Mouse (Mus musculus): Measurements from ENCODE around the gene Vps37b.

Vps37b gene

GRCm38 (mm10) chr5:124049249-124050045, 17.4 kb upstream of the Vps37b start:
- in situ Hi-C loops (cut with MboI; ENCODE audit: unreplicated experiment in 2 of 2), result no loop called here

- in situ Hi-C loops (cut with MboI; ENCODE audit: unreplicated experiment in 2 of 2), result no loop called here
Observed at GRCm38 (mm10) chr5:124046741-124047401, 14.8 kb upstream of the Vps37b start.

DNA sequence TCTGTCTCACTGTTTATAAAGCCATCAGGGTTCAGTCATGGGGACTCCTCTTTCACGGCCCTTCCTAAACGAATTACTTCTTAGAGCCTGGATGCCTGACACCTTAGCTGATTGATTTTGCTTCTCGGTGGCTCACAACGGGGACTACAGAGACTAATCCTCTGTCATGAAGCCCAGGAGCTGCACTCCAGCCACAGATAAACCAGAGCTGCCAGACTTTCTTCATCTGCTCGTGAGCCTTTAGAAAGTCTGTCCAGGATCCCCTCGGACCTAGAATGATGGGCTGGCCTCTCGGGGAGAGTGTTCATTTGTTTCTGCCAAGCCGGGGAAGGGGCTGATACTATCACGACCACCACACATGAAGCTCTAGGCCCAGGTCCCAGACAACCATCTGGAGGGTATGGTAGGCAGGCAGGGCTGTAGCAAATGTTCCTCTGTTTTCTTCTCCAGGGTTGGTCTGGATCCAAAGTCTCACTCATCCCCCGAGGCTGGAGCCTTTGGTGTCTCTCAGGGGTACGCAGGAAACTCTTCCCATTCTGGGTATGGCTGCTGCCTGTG, 13.5 kb upstream of the Vps37b start:
- in situ Hi-C loops (cut with MboI; ENCODE audit: unreplicated experiment in 2 of 2), result no loop called here

GRCm38 (mm10) chr5:124043999-124044398, 11.9 kb upstream of the Vps37b start:
- in situ Hi-C loops (cut with MboI; ENCODE audit: unreplicated experiment in 2 of 2), result no loop called here

- in situ Hi-C loops (cut with MboI; ENCODE audit: unreplicated experiment in 2 of 2), result no loop called here
Observed at GRCm38 (mm10) chr5:124043212-124043978, 11.3 kb upstream of the Vps37b start.

DNA sequence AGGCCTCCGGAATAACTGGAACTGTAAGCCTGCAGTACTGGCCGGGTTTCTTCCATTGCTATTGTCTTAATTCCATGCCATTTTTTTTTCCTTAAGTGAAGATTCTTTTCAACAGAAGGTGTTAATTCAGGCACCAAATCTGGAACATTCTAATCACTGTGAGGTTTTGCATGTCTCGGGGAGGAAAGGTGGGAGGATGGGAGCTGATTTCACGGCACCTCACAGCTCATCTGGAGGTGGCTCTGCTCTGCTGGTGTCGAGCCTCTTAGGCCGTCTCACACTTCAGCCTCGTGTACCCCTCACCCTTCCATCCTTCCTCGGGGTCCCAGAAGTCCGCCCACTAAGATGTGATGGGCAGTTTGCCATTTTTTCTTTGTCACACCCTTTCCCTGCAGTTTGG, 9.0 kb upstream of the Vps37b start:
- in situ Hi-C loops (cut with MboI; ENCODE audit: unreplicated experiment in 2 of 2), result no loop called here

- in situ Hi-C loops (cut with MboI; ENCODE audit: unreplicated experiment in 2 of 2), result no loop called here
Observed at GRCm38 (mm10) chr5:124039602-124040001, 7.5 kb upstream of the Vps37b start.

DNA sequence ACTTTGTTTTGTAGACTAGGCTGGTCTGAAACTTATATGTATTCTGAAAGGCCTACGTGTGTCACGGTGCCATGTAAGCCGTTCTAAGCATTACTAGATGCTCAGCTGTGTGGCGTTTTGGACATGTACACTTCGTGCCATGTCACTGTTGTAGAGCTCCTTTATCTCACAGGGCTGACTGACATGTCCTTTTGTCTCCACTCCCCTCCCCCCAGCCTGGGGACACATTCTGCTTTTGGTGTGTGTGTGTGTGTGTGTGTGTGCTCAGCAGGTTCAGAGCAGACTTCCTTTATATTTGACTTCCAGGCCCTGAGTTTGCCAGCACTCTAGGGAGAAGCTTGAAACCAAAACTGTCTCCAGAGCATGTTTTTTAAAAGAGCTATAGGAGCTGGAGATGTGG, 4.8 kb upstream of the Vps37b start:
- in situ Hi-C loops (cut with MboI; ENCODE audit: unreplicated experiment in 2 of 2), result no loop called here

DNA sequence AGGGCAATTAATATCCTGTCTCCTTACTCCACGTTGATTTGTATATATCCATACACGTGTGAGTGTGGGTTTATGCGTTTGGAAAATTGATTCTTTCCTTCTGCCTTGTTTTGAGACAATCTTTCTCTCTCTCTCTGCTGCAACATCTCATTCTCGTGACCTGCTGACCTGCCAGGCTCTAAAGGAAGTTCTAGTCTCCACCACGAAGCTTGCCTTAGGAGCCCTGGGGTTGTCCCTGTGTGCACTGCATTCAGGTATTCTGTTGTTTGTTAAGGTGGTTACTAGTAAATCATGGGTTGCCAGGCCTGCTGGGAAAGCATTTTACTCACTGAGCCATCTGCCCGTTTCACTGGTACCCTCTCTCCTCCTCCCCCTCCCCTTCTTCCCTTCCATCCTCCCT, 4.3 kb upstream of the Vps37b start:
- in situ Hi-C loops (cut with MboI; ENCODE audit: unreplicated experiment in 2 of 2), result no loop called here

- in situ Hi-C loops (cut with MboI; ENCODE audit: unreplicated experiment in 2 of 2), result no loop called here
Observed at GRCm38 (mm10) chr5:124035806-124036205, 3.7 kb upstream of the Vps37b start.

DNA sequence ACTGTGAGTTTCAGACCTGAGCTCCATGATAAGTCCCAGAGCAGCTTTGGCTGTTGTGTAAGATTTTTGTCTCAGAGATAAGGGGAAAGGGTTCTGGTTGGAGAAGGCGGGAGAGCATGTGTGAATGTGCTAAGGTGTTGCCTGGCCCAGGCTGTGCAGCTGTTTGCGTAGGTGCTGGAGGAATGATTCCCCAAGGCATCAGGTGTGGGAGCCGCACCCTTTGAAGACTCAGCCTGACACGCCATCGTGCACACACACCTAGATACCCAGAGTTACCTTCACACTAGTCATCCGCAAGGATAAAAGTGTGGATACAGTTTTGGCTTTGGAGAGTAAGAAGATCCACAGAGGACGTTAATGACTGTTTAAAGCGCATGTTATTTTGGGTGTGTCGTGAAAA, 3.3 kb upstream of the Vps37b start:
- in situ Hi-C loops (cut with MboI; ENCODE audit: unreplicated experiment in 2 of 2), result no loop called here

DNA sequence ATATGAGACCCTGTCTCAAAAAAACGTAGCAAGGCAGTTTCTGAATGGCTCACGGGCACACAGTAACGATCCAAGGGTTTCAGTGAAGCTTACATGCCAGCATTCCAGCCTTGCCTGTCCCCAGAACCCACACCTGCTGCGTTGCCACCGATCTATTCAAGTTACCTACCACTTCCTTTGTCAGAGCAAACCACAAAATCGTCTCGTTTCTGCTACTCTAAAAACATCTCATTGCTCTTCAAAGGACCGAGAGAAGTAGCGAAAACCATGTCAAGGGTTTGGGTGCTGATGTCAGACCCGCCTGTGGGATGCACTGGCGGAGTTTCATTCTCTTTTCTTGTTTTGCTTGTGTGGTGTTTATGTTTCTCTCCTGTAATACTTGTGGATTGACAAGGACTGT, 2.4 kb upstream of the Vps37b start:
- in situ Hi-C loops (cut with MboI; ENCODE audit: unreplicated experiment in 2 of 2), result no loop called here

- in situ Hi-C loops (cut with MboI; ENCODE audit: unreplicated experiment in 2 of 2), result no loop called here
Observed at GRCm38 (mm10) chr5:124031068-124031955, 758 bp downstream of the Vps37b start.

GRCm38 (mm10) chr5:124030386-124031067, 1.5 kb downstream of the Vps37b start:
- in situ Hi-C loops (cut with MboI; ENCODE audit: unreplicated experiment in 2 of 2), result no loop called here

GRCm38 (mm10) chr5:124029220-124030035, 2.6 kb downstream of the Vps37b start:
- in situ Hi-C loops (cut with MboI; ENCODE audit: unreplicated experiment in 2 of 2), result no loop called here

- in situ Hi-C loops (cut with MboI; ENCODE audit: unreplicated experiment in 2 of 2), result no loop called here
Observed at GRCm38 (mm10) chr5:124028680-124029079, 3.4 kb downstream of the Vps37b start.

DNA sequence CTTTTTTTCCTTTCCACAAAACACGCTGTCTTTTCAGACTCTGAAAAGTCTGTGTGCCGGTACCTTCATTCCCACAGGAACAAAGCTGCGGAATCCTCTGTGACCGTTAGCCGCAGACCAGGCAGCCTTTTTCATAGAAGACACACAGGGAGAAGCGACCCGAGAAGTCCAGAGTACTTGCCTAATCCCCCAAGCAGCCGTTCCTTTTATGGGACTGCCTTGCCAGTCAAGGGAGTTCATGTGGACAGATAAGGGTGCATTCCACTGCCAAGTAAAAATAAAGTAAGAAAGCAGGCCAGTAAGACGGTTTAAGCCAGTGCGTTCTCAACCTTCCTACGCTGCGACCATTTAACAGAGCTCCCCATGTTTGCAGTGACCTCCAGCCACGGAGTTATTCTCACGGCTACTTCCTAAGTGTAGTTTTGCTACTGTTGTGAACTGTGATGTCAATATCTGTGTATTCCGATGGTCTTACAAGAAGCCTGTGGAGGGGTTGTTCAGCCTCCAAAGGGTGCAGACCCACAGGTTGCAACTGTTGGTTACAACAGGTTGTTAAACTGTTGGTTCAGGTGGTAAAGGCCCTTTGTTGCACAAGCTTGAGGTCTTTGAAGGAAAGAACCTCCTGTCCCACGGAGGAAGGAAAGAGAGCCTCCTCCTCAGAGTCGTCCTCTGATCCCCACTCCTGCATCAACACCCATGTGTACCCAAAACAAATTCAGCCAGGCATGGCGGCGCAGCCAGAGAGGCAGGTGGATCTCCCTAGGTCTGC, 4.2 kb downstream of the Vps37b start:
- in situ Hi-C loops (cut with MboI; ENCODE audit: unreplicated experiment in 2 of 2), result no loop called here

- in situ Hi-C loops (cut with MboI; ENCODE audit: unreplicated experiment in 2 of 2), result no loop called here
Observed at GRCm38 (mm10) chr5:124026568-124026967, 5.5 kb downstream of the Vps37b start.
